Mouse (Mus musculus): Measurements from ENCODE around the gene Tjap1. TPM values are rescaled to one million over a fixed set of nuclear protein-coding genes. Genes with fewer than 3 reads are reported as not detected.

The Tjap1 gene
- total RNA-seq (2014; rRNA removed; ENCODE audit: low replicate concordance) (30.1 and 31.9 TPM in 2 replicates), polyA plus RNA-seq (2015; fragmentation: Nextera tagmentation; extraction: Ambion mirVana) (20.1 and 22.6 TPM in 2 replicates)

- H3K36me3 ChIP-seq (replicated peaks; ENCODE audit: control insufficient read depth, insufficient read depth, low read length): peaks cover 25% of the 10 kb centered on the region
- peak within 1 kb of the TSS; percentile 86 for H3K4me2 ChIP-seq (ENCODE audit: low read depth, low read length)
- DNase-seq (ENCODE audit: low spot score) (peak; percentile 87), ATAC-seq (ENCODE audit: insufficient read depth, low read depth) (peak; percentile 96)
- peak within 1 kb of the TSS; percentile 72 for H3K9ac ChIP-seq (replicated peaks; ENCODE audit: low read depth, low read length)
- H3K27ac ChIP-seq (ENCODE audit: low read depth): peak within 1 kb of the TSS; percentile 87
- H3K27me3 ChIP-seq (ENCODE audit: control insufficient read depth, insufficient read depth, low read length): no peaks in the 10 kb centered on the region
- peak within 1 kb of the TSS; percentile 74 for H3K4me3 ChIP-seq (ENCODE audit: low read depth, low read length)
- no peaks in the 10 kb centered on the region for H3K9me3 ChIP-seq (replicated peaks; ENCODE audit: control insufficient read depth, low read length)
- H3K4me1 ChIP-seq (ENCODE audit: control insufficient read depth, insufficient read depth): peaks cover 13% of the 10 kb centered on the region
- WGBS: 1% methylated on average over 35 of the region's 37 CpGs
- TF ChIP-seq CTCF (IDR thresholded peaks at IDR 0.05; ENCODE audit: low read depth): no peak
- no peak for TF ChIP-seq EP300 (IDR thresholded peaks at IDR 0.05; ENCODE audit: low read depth)
These were observed at the start of gene Tjap1 for GRCm38 (mm10) chr17:46282483-46283123. TSS of gene Tjap1 (minus strand) at chr17:46283026.

- H3K27me3 ChIP-seq (ENCODE audit: control insufficient read depth, insufficient read depth, low read length): no peaks in the 10 kb centered on the region
- DNase-seq (ENCODE audit: low spot score): no peak
- H3K27ac ChIP-seq (ENCODE audit: low read depth): peak overlapping the region; percentile 83; the same call in 1 of the 2 replicates
- peak overlapping the region; percentile 63; the same call in 1 of the 2 replicates for H3K4me3 ChIP-seq (ENCODE audit: low read depth, low read length)
- H3K4me1 ChIP-seq (ENCODE audit: control insufficient read depth, insufficient read depth): 0 out of 2 replicates have a peak, but pooled peaks cover 8% of the 10 kb centered on the region
- H3K4me2 ChIP-seq (ENCODE audit: low read depth, low read length): peak overlapping the region; percentile 86
- whole genome bisulfite sequencing: 71% methylated on average over 6 of the region's 6 CpGs
- no peak for ATAC-seq (ENCODE audit: insufficient read depth, low read depth)
- H3K9me3 ChIP-seq (replicated peaks; ENCODE audit: control insufficient read depth, low read length): no peaks in the 10 kb centered on the region
- H3K36me3 ChIP-seq (replicated peaks; ENCODE audit: control insufficient read depth, insufficient read depth, low read length): 0 out of 2 replicates have a peak, but pooled peaks cover 2% of the 10 kb centered on the region
- H3K9ac ChIP-seq (replicated peaks; ENCODE audit: low read depth, low read length): no peak overlapping the region
- TF ChIP-seq CTCF (IDR thresholded peaks at IDR 0.05; ENCODE audit: low read depth): no peak
- TF ChIP-seq EP300 (IDR thresholded peaks at IDR 0.05; ENCODE audit: low read depth): no peak
These were observed 45.9 kb upstream of the Tjap1 start for GRCm38 (mm10) chr17:46328723-46329122.

GRCm38 (mm10) chr17:46327906-46328534 lies 45.2 kb upstream of the Tjap1 start, which contains the start of gene Abcc10:
TSS of gene Abcc10 (minus strand) at chr17:46328352.
- Histone ChIP-seq H3K9ac (replicated peaks; ENCODE audit: low read depth, low read length) (peak within 1 kb of the TSS; percentile 72), H3K36me3 (replicated peaks; ENCODE audit: control insufficient read depth, insufficient read depth, low read length) (0 out of 2 replicates have a peak, but pooled peaks cover 5% of the 10 kb centered on the region), H3K4me2 (ENCODE audit: low read depth, low read length) (peak within 1 kb of the TSS; percentile 86), H3K4me1 (ENCODE audit: control insufficient read depth, insufficient read depth) (0 out of 2 replicates have a peak, but pooled peaks cover 8% of the 10 kb centered on the region), H3K27me3 (ENCODE audit: control insufficient read depth, insufficient read depth, low read length) (no peaks in the 10 kb centered on the region), H3K9me3 (replicated peaks; ENCODE audit: control insufficient read depth, low read length) (no peaks in the 10 kb centered on the region), H3K27ac (ENCODE audit: low read depth) (peak within 1 kb of the TSS; percentile 83), H3K4me3 (ENCODE audit: low read depth, low read length) (peak within 1 kb of the TSS; percentile 63)
- DNase-seq (ENCODE audit: low spot score) (peak; percentile 94), ATAC-seq (ENCODE audit: insufficient read depth, low read depth) (peak; percentile 99)
- peak; percentile 39; the same call in 1 of the 2 replicates for TF ChIP-seq EP300 (IDR thresholded peaks at IDR 0.05; ENCODE audit: low read depth)
- TF ChIP-seq CTCF (IDR thresholded peaks at IDR 0.05; ENCODE audit: low read depth): peak; percentile 39
- WGBS: under 1% methylated on average over 33 of the region's 40 CpGs

- DNase-seq (ENCODE audit: low spot score): no peak
- 2% methylated on average over 27 of the region's 27 CpGs for WGBS
- H3K27ac ChIP-seq (ENCODE audit: low read depth): peak overlapping the region; percentile 83
- H3K4me1 ChIP-seq (ENCODE audit: control insufficient read depth, insufficient read depth): 0 out of 2 replicates have a peak, but pooled peaks cover 8% of the 10 kb centered on the region
- peak overlapping the region; percentile 86 for H3K4me2 ChIP-seq (ENCODE audit: low read depth, low read length)
- H3K36me3 ChIP-seq (replicated peaks; ENCODE audit: control insufficient read depth, insufficient read depth, low read length): 0 out of 2 replicates have a peak, but pooled peaks cover 7% of the 10 kb centered on the region
- H3K27me3 ChIP-seq (ENCODE audit: control insufficient read depth, insufficient read depth, low read length): no peaks in the 10 kb centered on the region
- TF ChIP-seq CTCF (IDR thresholded peaks at IDR 0.05; ENCODE audit: low read depth): no peak
- TF ChIP-seq EP300 (IDR thresholded peaks at IDR 0.05; ENCODE audit: low read depth): no peak
- peak overlapping the region; percentile 63 for H3K4me3 ChIP-seq (ENCODE audit: low read depth, low read length)
- H3K9me3 ChIP-seq (replicated peaks; ENCODE audit: control insufficient read depth, low read length): no peaks in the 10 kb centered on the region
- no peak; the same call in 1 of the 2 replicates for ATAC-seq (ENCODE audit: insufficient read depth, low read depth)
- H3K9ac ChIP-seq (replicated peaks; ENCODE audit: low read depth, low read length): peak overlapping the region; percentile 72
These were observed 44.6 kb upstream of the Tjap1 start for GRCm38 (mm10) chr17:46327413-46327905.

GRCm38 (mm10) chr17:46322046-46322823 lies 39.4 kb upstream of the Tjap1 start:
- H3K36me3 ChIP-seq (replicated peaks; ENCODE audit: control insufficient read depth, insufficient read depth, low read length): peaks cover 13% of the 10 kb centered on the region; the same call in 1 of the 2 replicates
- DNase-seq (ENCODE audit: low spot score) (no peak), ATAC-seq (ENCODE audit: insufficient read depth, low read depth) (no peak)
- H3K9ac ChIP-seq (replicated peaks; ENCODE audit: low read depth, low read length): no peak overlapping the region
- H3K9me3 ChIP-seq (replicated peaks; ENCODE audit: control insufficient read depth, low read length): no peaks in the 10 kb centered on the region
- H3K27ac ChIP-seq (ENCODE audit: low read depth): no peak overlapping the region
- WGBS: 81% methylated on average over 14 of the region's 14 CpGs
- H3K27me3 ChIP-seq (ENCODE audit: control insufficient read depth, insufficient read depth, low read length): no peaks in the 10 kb centered on the region
- H3K4me1 ChIP-seq (ENCODE audit: control insufficient read depth, insufficient read depth): no peaks in the 10 kb centered on the region
- H3K4me2 ChIP-seq (ENCODE audit: low read depth, low read length): no peak overlapping the region
- no peak for TF ChIP-seq EP300 (IDR thresholded peaks at IDR 0.05; ENCODE audit: low read depth)
- TF ChIP-seq CTCF (IDR thresholded peaks at IDR 0.05; ENCODE audit: low read depth): no peak
- H3K4me3 ChIP-seq (ENCODE audit: low read depth, low read length): no peak overlapping the region

Data from heart, postnatal 0 days (tissue).